Mouse (Mus musculus) heart, postnatal 25 days (tissue): ENCODE data around the gene Vpreb1. TPM values are rescaled to one million over a fixed set of nuclear protein-coding genes. Genes with fewer than 3 reads are reported as not detected.
"Not testable (repeated sequence)": the region's sequence is repeated elsewhere in the genome, so short reads cannot be mapped to it uniquely, and the experiment has no call there.

ENCODE experiments used
- DNase-seq: peaks from one replicate; pipeline ENCODE4 v3.0.0; 2022; ENCODE audit warnings: low spot score
- intact Hi-C: fragments of 180-260 bp; cut with DNase I; formaldehyde crosslinking; loops from one replicate; pipeline ENCODE4 v1.15.1; 2025
- total RNA-seq, 2 experiments: library from RNA; stranded (reverse); gene quantifications; 2 replicates each; pipeline ENCODE4 v1.2.3; 2021

Vpreb1 gene
- total RNA-seq, 2 experiments from 2014 or later = 0.34 TPM; not detected in 1

DNA sequence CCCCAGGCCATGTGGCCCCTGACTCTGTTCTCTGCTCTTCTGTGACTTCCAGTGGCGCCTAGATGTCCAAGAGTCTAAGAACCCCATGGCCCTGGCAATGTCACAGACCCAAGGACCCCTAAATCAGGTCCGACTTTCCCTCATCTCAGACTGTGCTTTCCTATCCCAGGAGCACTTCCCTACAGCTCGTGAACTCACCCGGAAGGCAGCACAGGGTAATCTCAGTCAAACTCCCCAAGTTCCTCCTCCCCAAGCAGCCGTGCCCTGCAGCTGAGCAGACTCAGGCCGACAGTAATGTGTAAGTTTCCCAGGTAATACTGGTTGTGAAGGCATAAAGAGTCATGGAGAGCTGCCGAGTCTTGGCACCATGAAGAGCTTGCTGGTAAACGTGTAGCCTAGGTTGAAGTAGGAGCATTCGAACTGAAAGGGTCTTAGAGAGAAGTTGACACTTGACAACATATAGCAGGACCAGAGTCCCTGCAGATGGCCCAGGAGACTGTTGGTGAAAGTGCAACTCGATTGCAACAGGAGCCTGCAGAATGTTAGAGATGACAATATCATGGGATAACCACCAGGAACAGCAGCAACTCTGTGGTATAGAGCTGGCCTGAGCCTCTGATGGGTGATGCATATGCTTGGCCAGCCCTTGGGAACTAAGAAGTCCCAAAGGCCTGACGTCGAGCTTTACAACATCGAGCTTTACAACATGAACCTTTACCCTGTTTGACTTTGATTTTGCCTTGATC, 13.7 kb downstream of the Vpreb1 start:
- DNase-seq = no peak
- intact Hi-C loops = no loop called here

DNA sequence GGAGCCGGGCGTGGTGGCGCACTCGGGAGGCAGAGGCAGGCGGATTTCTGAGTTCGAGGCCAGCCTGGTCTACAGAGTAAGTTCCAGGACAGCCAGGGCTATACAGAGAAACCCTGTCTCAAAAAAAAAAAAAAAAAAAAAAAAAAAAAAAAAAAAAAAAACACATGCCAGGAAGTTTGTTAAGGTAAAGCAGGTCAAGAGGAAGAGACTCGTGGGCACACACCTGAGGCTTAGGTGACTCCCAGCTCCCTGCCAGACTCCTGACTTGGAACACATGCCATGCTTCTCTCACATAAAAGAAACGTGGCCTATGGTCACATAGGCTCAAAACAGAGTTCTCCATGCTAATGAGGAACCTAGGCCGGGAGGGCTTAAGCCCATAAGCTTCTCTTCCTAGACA, 14.6 kb downstream of the Vpreb1 start:
- intact Hi-C loops, DNase-seq: not testable (repeated sequence)

DNA sequence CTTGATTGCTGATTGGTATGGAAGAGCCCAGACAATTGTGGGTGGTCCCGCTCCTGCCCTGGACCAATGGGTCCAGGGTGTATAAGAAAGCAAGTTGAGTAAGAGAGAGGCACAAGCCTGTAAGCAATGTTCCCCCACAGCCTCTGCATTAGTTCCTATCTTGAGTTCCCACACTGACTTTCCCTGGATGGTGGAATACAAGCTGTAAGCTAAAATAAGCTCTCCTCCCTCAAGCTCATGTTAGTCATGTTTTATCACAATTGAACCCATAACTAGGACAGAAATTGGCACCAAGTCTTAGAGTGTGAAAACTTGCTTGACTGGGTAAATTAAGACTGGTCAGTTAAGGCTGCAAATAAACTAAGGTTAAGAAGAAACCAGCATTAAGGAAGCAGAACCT, 15.1 kb downstream of the Vpreb1 start:
- intact Hi-C loops = loop anchor here (1.0 kb wide), 1 partner anchor 56 kb away; no protein-coding TSS in a partner anchor
- DNase-seq = no peak

DNA sequence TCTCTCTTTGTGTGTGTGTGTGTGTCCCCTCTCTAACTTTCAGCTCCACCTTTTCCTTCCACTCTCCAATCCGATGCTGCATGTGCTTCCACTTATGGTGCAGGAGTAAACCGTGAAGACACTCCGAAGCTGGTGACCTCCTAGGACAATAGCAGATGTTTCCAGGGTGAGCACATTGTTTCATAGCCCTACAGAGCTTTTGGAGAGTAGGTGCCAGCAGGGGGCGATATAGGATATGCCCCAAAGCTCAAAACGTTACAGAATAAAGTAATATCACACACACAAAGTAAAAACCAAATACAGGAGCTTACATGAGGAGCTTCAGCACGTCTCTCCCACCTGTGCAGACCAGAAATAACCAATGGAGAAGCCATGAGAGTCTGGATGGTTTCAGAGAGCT, 15.8 kb downstream of the Vpreb1 start:
- intact Hi-C loops = loop anchor here (1.0 kb wide), 1 partner anchor 56 kb away; no protein-coding TSS in a partner anchor
- peak; percentile 13 for DNase-seq

DNA sequence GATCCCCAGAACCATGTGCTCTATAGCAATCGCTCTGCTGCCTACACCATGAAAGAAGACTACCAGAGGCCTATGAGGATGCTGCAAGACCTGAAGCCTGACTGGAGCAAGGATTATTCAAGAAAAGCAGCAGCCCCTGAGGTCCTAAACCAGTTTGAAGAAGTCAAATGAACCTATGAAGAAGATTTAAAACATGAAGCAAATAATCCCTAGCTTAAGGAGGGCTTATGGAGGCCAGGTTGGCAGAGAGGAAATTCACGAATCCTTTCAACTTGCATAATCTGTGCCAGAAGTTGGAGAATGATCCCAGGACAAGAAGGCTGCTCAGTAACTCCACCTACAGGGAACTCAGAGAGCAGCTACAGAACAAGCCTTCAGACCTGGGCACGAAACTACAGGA, 18.2 kb downstream of the Vpreb1 start:
- intact Hi-C loops = no loop called here
- DNase-seq = no peak

GRCm38 (mm10) chr16:16849196-16849595, 21.4 kb downstream of the Vpreb1 start:
- DNase-seq = no peak
- intact Hi-C loops = no loop called here

- DNase-seq = no peak
- intact Hi-C loops = no loop called here
These were observed 41.0 kb downstream of the Vpreb1 start for GRCm38 (mm10) chr16:16829671-16830070.

DNA sequence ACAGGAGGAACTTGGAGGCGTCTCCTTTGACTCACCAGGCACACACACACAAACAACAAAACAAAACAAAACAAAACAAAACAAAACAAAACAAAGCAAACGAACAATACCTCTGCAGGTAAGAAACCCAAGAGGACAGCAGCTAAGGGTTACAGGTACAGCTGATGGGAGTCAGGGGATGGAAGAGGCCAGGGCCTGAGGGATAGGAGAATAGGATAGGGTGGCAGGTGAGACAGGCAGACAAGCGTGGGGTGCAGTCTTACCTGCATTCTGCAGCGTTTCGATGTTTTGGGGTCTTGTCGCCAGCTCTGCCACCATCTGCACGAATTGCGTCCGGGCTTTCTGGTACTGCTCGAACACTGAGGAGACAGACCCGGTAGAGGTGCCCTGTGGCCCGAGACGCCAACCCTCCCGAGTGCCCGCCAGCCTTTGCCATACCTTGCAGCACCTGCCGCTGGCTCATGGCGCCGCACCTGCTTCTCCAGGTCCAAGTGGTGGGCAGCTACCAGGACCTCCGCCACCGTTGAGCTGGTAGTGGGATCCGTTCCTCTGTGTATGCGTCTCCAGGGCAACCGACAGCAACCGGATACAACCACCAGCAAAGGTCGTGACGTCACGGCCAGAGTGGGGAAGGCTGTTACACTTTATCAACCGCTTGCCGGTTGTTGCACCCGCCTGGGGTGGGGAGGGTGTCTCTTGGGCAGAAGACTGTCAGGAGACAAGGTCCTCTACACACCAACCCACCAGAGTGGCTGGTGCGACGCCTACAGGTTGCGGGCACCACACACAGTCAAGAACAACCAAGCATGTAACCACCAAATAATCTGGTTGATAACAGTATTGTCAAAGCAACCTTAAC, 41.7 kb downstream of the Vpreb1 start, which contains the start of gene Spag6l:
Gene Spag6l, minus strand, starts transcription at position 700 of the 859 bp plus-strand sequence.
- intact Hi-C loops = no loop called here
- DNase-seq = no peak

DNA sequence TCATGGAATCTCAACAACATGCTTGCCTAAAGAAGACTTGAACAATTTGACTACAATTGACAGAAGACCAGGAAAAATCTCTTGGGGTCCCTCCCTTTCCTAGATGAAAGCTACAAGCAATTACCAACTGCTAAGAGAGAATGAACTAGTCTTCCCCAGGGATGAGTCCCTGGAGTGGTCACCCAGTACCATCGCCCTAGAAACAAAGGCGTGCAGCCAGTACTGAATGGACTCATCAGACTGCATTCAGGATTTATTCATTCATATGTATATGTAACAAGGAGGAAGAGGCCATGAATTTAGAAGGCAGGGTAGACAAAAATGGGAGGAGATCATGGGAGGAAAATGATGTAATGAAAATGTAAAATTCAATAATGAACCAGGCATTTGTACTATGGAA, 44.4 kb downstream of the Vpreb1 start:
- intact Hi-C loops = no loop called here
- DNase-seq = no peak

DNA sequence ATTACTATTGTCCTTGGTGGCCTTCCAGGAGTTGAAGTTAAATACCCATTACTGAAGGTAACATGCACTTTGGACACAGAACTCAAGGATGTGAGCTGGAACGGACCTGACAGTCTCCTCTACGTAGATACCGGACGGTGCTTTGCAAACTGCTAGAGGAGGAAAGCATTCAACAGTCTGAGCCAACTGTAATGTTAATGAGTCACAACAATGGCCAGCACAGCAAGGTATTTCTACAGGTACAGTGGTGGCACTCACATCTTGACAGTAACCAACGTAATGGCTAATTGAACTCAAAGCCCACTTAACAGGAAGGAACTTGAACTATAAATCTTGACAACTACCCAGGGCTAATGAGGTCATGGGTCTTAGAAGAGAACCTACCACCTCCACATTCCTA, 45.2 kb downstream of the Vpreb1 start:
- no peak for DNase-seq
- intact Hi-C loops = no loop called here

Other genes starting within 250 kb of the Vpreb1 start
- gene Olfr19, start 194.4 kb downstream of the Vpreb1 start, total RNA-seq = not detected
- not detected for gene Spag6l, start 41.4 kb downstream of the Vpreb1 start, total RNA-seq
- not detected for gene Igll1, start 6.9 kb downstream of the Vpreb1 start, total RNA-seq
- gene Top3b, start 107 bp downstream of the Vpreb1 start, total RNA-seq = 10 to 100 TPM; 33.0 to 33.2 TPM
- gene Ppm1f, start 25.6 kb upstream of the Vpreb1 start, total RNA-seq = 10 to 100 TPM; 21.5 to 31.2 TPM
- gene Mapk1, start 112.5 kb upstream of the Vpreb1 start, total RNA-seq = 100 to 1,000 TPM in 1 of 2 experiments, 10 to 100 TPM in 1; 99.1 to 108 TPM
- gene Ypel1, start 198.9 kb upstream of the Vpreb1 start, total RNA-seq = 1 to 10 TPM; 1.5 to 1.8 TPM
- 10 to 100 TPM; 33.7 to 38.6 TPM for gene Ppil2, start 240.4 kb upstream of the Vpreb1 start, total RNA-seq